Mouse (Mus musculus) gastrocnemius, postnatal 4 days (tissue): ENCODE measurements around the gene Mettl17. TPM values are rescaled to one million over a fixed set of nuclear protein-coding genes. Genes with fewer than 3 reads are reported as not detected.

Experiments
- DNase-seq, 2 experiments: peaks; one replicate each; pipeline ENCODE4 v3.0.0; 2021 to 2022; ENCODE audit warnings: low spot score in 2 of 2, mixed read lengths in 2 of 2
- total RNA-seq, 2 experiments: library from RNA; stranded (reverse); gene quantifications; 2 replicates each; pipeline ENCODE4 v1.2.3; 2021

Gene Mettl17
- total RNA-seq, 2 experiments from 2014 or later, result 11.4 to 14.3 TPM

DNA sequence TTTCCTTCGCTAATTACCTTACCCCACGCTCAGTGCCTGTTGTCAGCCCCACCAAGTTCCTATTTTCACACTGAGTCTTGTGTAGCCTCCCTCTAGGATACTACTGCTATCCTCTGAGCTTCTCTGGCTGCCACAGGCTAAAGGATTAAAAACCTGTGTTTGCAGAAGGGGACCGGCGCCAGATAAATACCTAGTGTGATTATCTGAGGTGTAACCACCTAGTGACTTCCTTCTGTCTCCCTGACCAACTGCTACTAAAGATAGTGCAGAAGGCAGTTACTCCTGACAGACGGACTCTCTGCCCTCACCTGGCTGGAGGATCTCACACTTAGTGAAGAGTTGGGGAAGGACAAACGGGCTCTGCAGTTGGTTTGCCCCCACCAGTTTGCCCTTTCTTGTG is 11.4 kb downstream of the Mettl17 start:
- DNase-seq, result no peak

GRCm38 (mm10) chr14:51896539-51897170 is 12.0 kb downstream of the Mettl17 start:
- no peak for DNase-seq

GRCm38 (mm10) chr14:51899351-51899750 is 14.7 kb downstream of the Mettl17 start:
- no peak for DNase-seq

- DNase-seq, result peak; percentile 65 to 79
Observed at GRCm38 (mm10) chr14:51902806-51903710, 18.4 kb downstream of the Mettl17 start.

- no peak for DNase-seq
Observed at GRCm38 (mm10) chr14:51903782-51904181, 19.1 kb downstream of the Mettl17 start.

DNA sequence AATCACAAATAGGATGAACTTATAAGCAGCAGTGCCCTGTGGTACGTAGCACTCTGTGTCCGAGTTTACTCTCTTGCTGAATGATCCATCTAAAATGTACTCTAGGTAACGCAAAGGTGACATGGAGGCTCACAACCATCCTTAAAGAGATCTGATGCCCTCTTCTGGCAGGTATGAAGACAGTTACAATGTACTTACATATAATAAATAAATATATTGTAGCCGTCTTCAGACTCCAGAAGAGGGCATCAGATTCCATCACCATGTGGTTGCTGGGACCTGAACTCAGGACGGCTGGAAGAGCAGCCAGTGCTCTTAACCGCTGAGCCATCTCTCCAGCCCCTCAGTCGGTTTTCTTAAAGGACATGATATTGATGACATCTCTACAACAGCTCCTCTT is 20.1 kb downstream of the Mettl17 start:
- DNase-seq, result no peak

DNA sequence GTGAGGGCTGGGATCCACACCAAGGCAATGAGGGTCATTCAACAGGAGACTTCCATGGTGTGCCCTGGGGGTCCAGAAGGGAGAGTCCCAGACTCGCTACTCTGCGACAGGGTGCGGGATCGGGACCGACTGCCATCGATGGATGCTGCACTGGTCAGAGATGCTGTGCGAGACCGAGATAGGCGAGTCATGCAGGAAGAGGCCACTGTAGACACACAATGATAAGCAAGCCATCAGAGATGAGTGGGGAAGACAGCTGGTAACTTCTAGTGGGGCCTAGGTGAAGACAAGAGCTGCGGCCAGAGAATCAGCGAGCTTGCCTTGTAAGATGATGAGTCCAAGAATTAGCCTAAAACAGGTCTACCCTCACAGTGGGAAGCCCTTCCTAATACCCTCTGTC is 21.5 kb downstream of the Mettl17 start:
- no peak for DNase-seq

GRCm38 (mm10) chr14:51911301-51911700 is 26.7 kb downstream of the Mettl17 start:
- DNase-seq, result no peak

DNA sequence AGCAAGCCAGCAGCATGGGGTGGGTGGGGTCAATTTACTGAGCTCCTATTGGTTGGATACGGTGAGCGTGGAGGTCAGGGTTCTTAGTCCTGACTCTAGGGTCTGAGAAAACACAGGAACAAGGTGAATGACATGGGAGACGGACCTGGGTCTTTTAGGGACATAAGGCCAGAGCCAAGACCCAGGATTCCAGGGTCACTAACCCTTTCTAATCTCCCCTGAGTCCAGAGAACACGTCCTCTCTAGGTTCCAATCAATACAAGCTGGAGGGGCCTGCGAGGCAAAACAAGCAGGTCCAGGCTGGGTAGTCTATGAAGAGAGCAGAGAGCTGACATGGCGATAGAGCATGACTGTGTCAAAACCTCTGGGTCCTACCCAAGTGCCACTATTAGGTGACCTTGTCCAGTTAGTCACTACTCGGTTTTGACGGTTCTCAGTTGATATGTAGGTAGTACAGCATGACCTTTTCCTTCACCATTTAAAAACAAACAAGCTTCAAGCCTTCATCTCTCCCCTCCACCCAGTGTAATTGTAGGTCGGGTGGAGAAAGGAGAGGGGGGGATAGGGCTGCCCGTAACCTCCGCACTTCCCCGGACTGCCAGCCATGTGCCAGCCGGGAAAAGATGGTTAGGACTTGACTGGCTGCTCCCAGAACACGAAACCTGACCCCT is 27.9 kb downstream of the Mettl17 start:
- DNase-seq, result no peak

- DNase-seq, result peak; percentile 53 to 75
Observed at GRCm38 (mm10) chr14:51913062-51913959, 28.7 kb downstream of the Mettl17 start.

DNA sequence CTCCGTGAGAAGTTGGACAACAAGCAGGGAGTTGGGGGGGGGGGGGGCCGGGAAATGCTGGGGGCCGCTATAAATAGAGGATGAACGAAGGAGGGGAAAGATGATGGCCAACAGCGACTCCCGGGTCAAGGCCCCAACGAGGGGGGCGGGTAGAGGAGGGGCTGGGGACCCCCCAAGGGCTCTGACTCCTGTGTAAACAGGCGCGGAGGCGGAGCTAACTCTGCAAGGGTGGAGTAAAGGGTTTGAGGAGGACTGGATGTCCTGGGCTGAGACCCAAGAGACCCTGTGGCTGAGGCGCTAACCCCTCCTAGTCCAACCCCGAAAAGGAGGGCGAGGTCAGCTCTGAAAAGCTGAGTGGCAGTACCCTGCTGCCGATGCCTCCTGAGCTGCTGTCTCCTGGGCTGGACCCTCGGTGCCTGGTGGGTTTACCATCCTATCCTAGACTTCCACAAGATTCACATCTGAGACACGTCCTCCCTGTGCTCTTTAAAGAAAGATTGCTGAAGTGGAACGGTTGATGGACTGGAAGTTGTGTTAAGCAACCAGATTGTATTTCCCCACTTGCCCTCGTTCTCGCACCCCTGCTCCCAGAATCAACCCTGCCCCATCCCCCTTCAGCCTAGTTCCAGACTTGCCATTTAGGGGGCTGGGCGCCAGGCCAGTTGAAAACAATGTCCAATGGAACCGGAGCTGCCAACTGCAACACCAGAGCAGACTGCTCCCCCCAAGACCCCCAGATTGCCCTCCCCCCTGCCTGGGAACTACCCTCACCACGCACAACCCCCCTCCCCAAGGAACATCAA is 29.5 kb downstream of the Mettl17 start, which contains the start of gene Ndrg2:
TSS of gene Ndrg2 (minus strand) at position 199 of the 803 bp plus-strand sequence.
- DNase-seq, result peak; percentile 36 to 74

DNA sequence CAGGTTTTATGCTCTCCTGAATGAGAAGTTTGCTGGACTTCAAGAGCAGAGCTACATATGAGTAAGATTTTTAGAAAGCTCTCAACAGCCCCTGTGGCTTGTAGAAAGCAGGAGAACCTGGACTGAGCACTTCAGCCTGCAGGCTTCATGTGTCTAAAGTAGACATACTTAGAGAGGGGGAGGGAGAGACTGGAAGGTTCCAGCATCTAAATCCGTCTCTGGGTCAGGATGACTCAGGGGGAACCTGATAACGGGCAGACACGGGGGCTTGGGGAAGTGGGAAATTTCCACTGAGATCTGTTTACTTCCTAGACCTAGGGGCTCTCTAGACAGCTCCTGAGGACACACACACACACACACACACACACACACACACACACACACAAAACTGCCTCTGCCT is 30.4 kb downstream of the Mettl17 start:
- no peak for DNase-seq

DNA sequence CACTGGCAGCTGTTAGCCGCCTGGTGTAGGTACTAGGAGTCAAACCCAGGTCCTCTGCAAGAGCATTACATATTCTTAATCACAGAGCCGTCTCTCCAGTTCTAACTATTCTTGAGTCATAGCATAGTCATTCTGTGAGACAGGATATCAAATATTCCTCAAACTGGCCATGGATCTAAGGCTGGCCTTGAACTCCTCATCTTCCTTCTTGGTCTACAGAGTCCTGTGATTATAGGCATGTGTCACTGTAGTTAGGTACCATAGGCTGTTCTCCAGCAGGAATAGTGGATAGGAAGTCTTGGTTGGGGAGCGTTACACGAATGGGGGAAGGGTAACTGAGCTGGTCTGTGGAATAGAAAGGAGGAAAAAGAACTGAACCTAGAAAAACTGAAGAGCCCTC is 31.9 kb downstream of the Mettl17 start:
- no peak for DNase-seq

DNA sequence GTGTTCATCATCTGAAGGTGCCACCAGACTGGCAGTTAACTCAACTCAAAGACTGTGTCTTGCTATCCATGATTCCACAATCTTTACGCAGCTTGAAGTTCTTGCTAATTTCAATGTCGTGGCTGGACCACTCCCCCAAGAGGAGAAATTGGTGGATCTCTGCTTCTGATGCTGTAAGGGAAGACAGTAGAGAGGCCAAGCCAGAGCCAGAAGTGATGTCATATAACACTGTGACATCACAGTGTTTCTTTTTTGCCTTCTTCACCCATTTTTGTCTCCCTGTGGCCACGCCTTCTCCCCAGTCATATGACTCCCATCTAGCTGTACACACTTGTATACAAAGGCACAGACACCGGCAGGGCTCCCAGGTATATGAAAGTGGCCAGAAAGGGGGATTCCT is 33.5 kb downstream of the Mettl17 start, which contains the start of gene Tppp2:
TSS of gene Tppp2 (plus strand) at position 301 of the 400 bp plus-strand sequence.
- DNase-seq, result no peak

DNA sequence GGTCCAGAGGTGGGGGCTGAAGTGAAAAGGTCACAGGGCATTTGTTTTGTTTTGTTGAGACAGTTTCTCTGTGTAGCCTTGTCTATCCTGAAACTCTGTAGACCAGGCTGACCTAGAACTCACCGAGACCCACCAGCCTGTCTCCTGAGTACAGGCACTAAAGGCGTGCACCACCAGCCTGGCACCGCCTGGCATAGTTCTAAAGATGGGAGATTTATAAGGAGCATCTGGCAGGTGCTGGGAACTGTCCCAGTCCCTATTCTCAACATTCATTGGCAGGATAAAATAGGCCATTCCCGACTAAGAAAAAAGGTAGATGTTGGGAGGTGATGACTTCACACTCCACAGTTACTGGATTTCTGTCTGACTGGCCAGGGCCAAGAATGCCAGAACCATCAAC is 34.3 kb downstream of the Mettl17 start:
- no peak for DNase-seq

GRCm38 (mm10) chr14:51921759-51922570 is 37.3 kb downstream of the Mettl17 start:
- peak in 1 of 2 experiments; percentile 50 for DNase-seq

DNA sequence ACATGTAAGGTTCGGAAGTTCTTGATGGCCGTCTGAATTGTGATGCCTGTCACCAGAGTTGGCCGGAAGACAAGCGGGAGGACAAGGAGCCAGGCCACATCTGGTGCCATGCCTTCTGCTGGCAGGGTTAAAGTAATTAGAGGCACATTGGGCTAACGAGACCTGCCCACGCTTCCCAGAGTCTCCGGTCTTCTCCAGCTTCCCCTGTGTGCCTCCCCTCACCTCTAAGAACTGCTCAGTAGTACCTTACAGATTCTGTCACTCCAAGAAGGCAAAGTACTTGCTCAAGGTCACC is 37.9 kb downstream of the Mettl17 start, which contains the start of gene Rnase13:
TSS of gene Rnase13 (minus strand) at position 203 of the 295 bp plus-strand sequence.
- DNase-seq, result no peak

GRCm38 (mm10) chr14:51922910-51923309 is 38.3 kb downstream of the Mettl17 start:
- DNase-seq, result no peak

DNA sequence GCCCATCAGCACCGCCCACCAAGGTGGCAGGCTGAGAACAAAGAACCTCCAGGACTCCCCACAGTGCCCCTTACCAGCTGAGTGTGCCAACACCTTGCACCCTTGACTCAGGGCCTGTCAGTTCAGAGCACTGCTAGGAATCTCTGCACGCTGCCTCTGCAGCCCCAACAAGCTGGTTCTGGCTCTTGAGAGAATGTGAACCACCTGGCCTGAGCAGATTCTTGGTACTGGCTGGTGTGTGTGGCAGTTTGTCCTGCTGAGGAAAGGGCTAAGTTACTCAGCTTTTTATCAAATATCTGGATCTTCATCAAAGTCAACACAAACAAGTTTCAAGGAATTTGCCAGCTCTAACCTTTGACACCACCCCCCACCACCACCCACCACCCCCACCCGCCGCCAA is 38.9 kb downstream of the Mettl17 start:
- DNase-seq, result no peak
